Mouse (Mus musculus): ENCODE data around the gene Mrpl17. TPM values are rescaled to one million over a fixed set of nuclear protein-coding genes. Genes with fewer than 3 reads are reported as not detected.

Gene Mrpl17
- polyA plus RNA-seq, 1 experiment from 2014 or later: 208 TPM

DNA sequence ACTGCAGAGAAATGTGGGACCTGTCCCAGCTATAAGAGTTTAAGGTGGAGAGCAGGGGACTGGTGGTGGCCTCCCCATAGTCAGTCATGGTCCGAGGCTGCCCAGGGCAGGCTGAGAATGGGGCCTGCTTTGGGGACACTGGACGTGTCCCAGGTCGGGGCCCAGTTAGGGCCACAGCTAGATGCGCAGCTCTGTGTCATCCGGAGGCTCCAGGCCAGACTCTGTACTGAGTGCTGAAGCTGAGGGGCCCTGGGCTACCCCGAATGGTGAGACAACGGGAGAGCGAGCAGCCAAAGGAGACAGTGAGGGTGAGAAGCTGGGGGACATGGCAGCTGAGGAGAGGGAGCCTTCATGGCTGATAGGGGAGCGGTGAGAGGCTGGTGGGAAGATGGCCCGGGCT, 57.6 kb downstream of the Mrpl17 start:
- H3K9me3 ChIP-seq (ENCODE audit: control insufficient read depth, low read length): no peaks in the 10 kb centered on the region
- no peak overlapping the region for H3K4me2 ChIP-seq (replicated peaks)
- no peak overlapping the region for H3K4me3 ChIP-seq (replicated peaks; ENCODE audit: low read length)
- H3K27me3 ChIP-seq (ENCODE audit: control insufficient read depth, insufficient read depth, low read length): no peaks in the 10 kb centered on the region
- peaks cover 71% of the 10 kb centered on the region for H3K36me3 ChIP-seq (replicated peaks; ENCODE audit: control insufficient read depth, insufficient read depth)
- no peak for DNase-seq (ENCODE audit: low spot score)
- ATAC-seq (ENCODE audit: low FRiP score): no peak
- no peak overlapping the region for H3K9ac ChIP-seq
- H3K4me1 ChIP-seq (replicated peaks; ENCODE audit: control insufficient read depth, insufficient read depth, low read length): peaks cover 8% of the 10 kb centered on the region; the same call in 1 of the 2 replicates
- 91% methylated on average over 10 of the region's 10 CpGs for WGBS
- H3K27ac ChIP-seq: no peak overlapping the region

Other genes with a start within 250 kb of the Mrpl17 start
- gene Apbb1, start 229.4 kb downstream of the Mrpl17 start, polyA plus RNA-seq (2014; fragmentation: Nextera tagmentation; extraction: Ambion mirVana): 224 and 243 TPM in 2 replicates
- 0.13 TPM in 1 of 2 replicates, not detected in the other for gene Hpx, start 211.0 kb downstream of the Mrpl17 start, polyA plus RNA-seq (2014; fragmentation: Nextera tagmentation; extraction: Ambion mirVana)
- gene Trim3, start 177.5 kb downstream of the Mrpl17 start, polyA plus RNA-seq (2014; fragmentation: Nextera tagmentation; extraction: Ambion mirVana): 85.5 and 90.7 TPM in 2 replicates
- 147 and 154 TPM in 2 replicates for gene Timm10b, start 171.0 kb downstream of the Mrpl17 start, polyA plus RNA-seq (2014; fragmentation: Nextera tagmentation; extraction: Ambion mirVana)
- 92.4 and 95.5 TPM in 2 replicates for gene Arfip2, start 170.7 kb downstream of the Mrpl17 start, polyA plus RNA-seq (2014; fragmentation: Nextera tagmentation; extraction: Ambion mirVana)
- gene Gm45799, start 170.5 kb downstream of the Mrpl17 start, polyA plus RNA-seq (2014; fragmentation: Nextera tagmentation; extraction: Ambion mirVana): 20.5 and 21.7 TPM in 2 replicates
- 1.1 and 2.0 TPM in 2 replicates for gene Dnhd1, start 160.3 kb downstream of the Mrpl17 start, polyA plus RNA-seq (2014; fragmentation: Nextera tagmentation; extraction: Ambion mirVana)
- 206 and 220 TPM in 2 replicates for gene Ilk, start 74.5 kb downstream of the Mrpl17 start, polyA plus RNA-seq (2014; fragmentation: Nextera tagmentation; extraction: Ambion mirVana)
- gene Rrp8, start 73.7 kb downstream of the Mrpl17 start, polyA plus RNA-seq (2014; fragmentation: Nextera tagmentation; extraction: Ambion mirVana): 21.3 and 24.1 TPM in 2 replicates
- 128 and 140 TPM in 2 replicates for gene Taf10, start 66.7 kb downstream of the Mrpl17 start, polyA plus RNA-seq (2014; fragmentation: Nextera tagmentation; extraction: Ambion mirVana)
- gene Tpp1, start 58.9 kb downstream of the Mrpl17 start, polyA plus RNA-seq (2014; fragmentation: Nextera tagmentation; extraction: Ambion mirVana): 48.2 and 51.6 TPM in 2 replicates
- gene Dchs1, start 23.4 kb downstream of the Mrpl17 start, polyA plus RNA-seq (2014; fragmentation: Nextera tagmentation; extraction: Ambion mirVana): 21.1 and 23.2 TPM in 2 replicates
- 0.27 and 0.77 TPM in 2 replicates for gene Gm4070, start 142.9 kb upstream of the Mrpl17 start, polyA plus RNA-seq (2014; fragmentation: Nextera tagmentation; extraction: Ambion mirVana)